Mouse (Mus musculus) kidney, postnatal 10 days (tissue): ENCODE measurements around the gene Ldb2.
A peak's percentile ranks its signal among the peaks of the same experiment; 100 is the strongest.

Experiments
- DNase-seq: peaks from one replicate; pipeline ENCODE4 v3.0.0; 2021; ENCODE audit warnings: mixed read lengths

Ldb2 gene

GRCm38 (mm10) chr5:44714508-44714907, 85.0 kb downstream of the Ldb2 start:
- DNase-seq = no peak

GRCm38 (mm10) chr5:44713181-44713789, 86.2 kb downstream of the Ldb2 start:
- DNase-seq = no peak

- DNase-seq = peak; percentile 65
Measured at GRCm38 (mm10) chr5:44711211-44711610, 88.3 kb downstream of the Ldb2 start.

- DNase-seq = no peak
Measured at GRCm38 (mm10) chr5:44710132-44710871, 89.2 kb downstream of the Ldb2 start.

GRCm38 (mm10) chr5:44709276-44709675, 90.2 kb downstream of the Ldb2 start:
- no peak for DNase-seq

GRCm38 (mm10) chr5:44707946-44708345, 91.5 kb downstream of the Ldb2 start:
- no peak for DNase-seq

GRCm38 (mm10) chr5:44706997-44707698, 92.3 kb downstream of the Ldb2 start:
- peak; percentile 35 for DNase-seq

GRCm38 (mm10) chr5:44697993-44698392, 101.5 kb downstream of the Ldb2 start:
- no peak for DNase-seq

- DNase-seq = peak; percentile 50
Measured at GRCm38 (mm10) chr5:44696548-44696947, 102.9 kb downstream of the Ldb2 start.

- no peak for DNase-seq
Measured at GRCm38 (mm10) chr5:44693674-44694073, 105.8 kb downstream of the Ldb2 start.

- no peak for DNase-seq
Measured at GRCm38 (mm10) chr5:44686344-44686743, 113.1 kb downstream of the Ldb2 start.

- DNase-seq = no peak
Measured at GRCm38 (mm10) chr5:44681054-44681638, 118.3 kb downstream of the Ldb2 start.

- DNase-seq = peak; percentile 59
Measured at GRCm38 (mm10) chr5:44677814-44678213, 121.7 kb downstream of the Ldb2 start.

GRCm38 (mm10) chr5:44676145-44676754, 123.2 kb downstream of the Ldb2 start:
- no peak for DNase-seq

GRCm38 (mm10) chr5:44670336-44670735, 129.1 kb downstream of the Ldb2 start:
- peak; percentile 80 for DNase-seq

- no peak for DNase-seq
Measured at GRCm38 (mm10) chr5:44667907-44668306, 131.6 kb downstream of the Ldb2 start.

GRCm38 (mm10) chr5:44667383-44667782, 132.1 kb downstream of the Ldb2 start:
- no peak for DNase-seq

GRCm38 (mm10) chr5:44659651-44660050, 139.8 kb downstream of the Ldb2 start:
- DNase-seq = no peak

GRCm38 (mm10) chr5:44656707-44657106, 142.8 kb downstream of the Ldb2 start:
- no peak for DNase-seq

- DNase-seq = no peak
Measured at GRCm38 (mm10) chr5:44654403-44654802, 145.1 kb downstream of the Ldb2 start.

GRCm38 (mm10) chr5:44646842-44647190, 152.7 kb downstream of the Ldb2 start:
- no peak for DNase-seq

GRCm38 (mm10) chr5:44645952-44646841, 153.3 kb downstream of the Ldb2 start:
- DNase-seq = no peak
